Mouse (Mus musculus) liver, embryonic 11.5 days (tissue): ENCODE data around the gene Jak3. TPM values are rescaled to one million over a fixed set of nuclear protein-coding genes. Genes with fewer than 3 reads are reported as not detected.

Experiments used
- ATAC-seq: fragments of 200-750 bp; cut with Nextera tagmentation; replicated peaks from 2 replicates; pipeline ENCODE4 v1.8.0; 2017; ENCODE audit warnings: moderate number of reproducible peaks, mild to moderate bottlenecking, moderate TSS enrichment, moderate library complexity; ENCODE audit not compliant: low FRiP score
- DNase-seq: peaks from one replicate; pipeline ENCODE4 v3.0.0-alpha.2; 2017; ENCODE audit warnings: low spot score
- H3K27ac ChIP-seq: fragments of 300-500 bp; sonication (generic); 2 replicates; pipeline ENCODE4 v1.5.1; 2014; ENCODE audit warnings: mild to moderate bottlenecking, low read depth, low read length, control low read depth
- H3K27me3 ChIP-seq: fragments of 300-500 bp; sonication (generic); replicated peaks from 2 replicates; pipeline ENCODE4 v1.6.1; 2014; ENCODE audit warnings: low read length, mixed read lengths; ENCODE audit not compliant: control insufficient read depth, insufficient read depth
- H3K36me3 ChIP-seq: fragments of 300-500 bp; sonication (generic); 2 replicates; pipeline ENCODE4 v1.6.1; 2014; ENCODE audit warnings: mild to moderate bottlenecking, low read length, moderate library complexity, mixed read lengths; ENCODE audit not compliant: control insufficient read depth, insufficient read depth
- H3K4me1 ChIP-seq: fragments of 300-500 bp; sonication (generic); replicated peaks from 2 replicates; pipeline ENCODE4 v1.6.1; 2014; ENCODE audit warnings: low read length, mixed read lengths; ENCODE audit not compliant: control insufficient read depth, insufficient read depth
- H3K4me2 ChIP-seq: fragments of 300-500 bp; sonication (generic); 2 replicates; pipeline ENCODE4 v1.6.1; 2014; ENCODE audit warnings: mild to moderate bottlenecking, control low read depth, moderate library complexity
- H3K4me3 ChIP-seq: fragments of 300-500 bp; sonication (generic); 2 replicates; pipeline ENCODE4 v1.5.1; 2014; ENCODE audit warnings: low read depth, low read length, control low read depth
- H3K9ac ChIP-seq: fragments of 300-500 bp; sonication (generic); 2 replicates; pipeline ENCODE4 v1.6.1; 2014; ENCODE audit warnings: low read depth, low read length, control low read depth
- H3K9me3 ChIP-seq: fragments of 300-500 bp; sonication (generic); 2 replicates; pipeline ENCODE4 v1.6.1; 2016; ENCODE audit warnings: low read length, inconsistent platforms, mixed read lengths; ENCODE audit not compliant: control insufficient read depth
- WGBS: fragments of 180-500 bp; shearing (Covaris S2); extraction: QIAGEN DNeasy Blood & Tissue Kit; methylation state at CpG from one replicate; pipeline ENCODE4 v1.1.7; 2014; 5-methylcytosine and 5-hydroxymethylcytosine counted together
- polyA plus RNA-seq: library from polyadenylated mRNA; unstranded; fragments of >200 nt; fragmentation: Nextera tagmentation; extraction: Ambion mirVana; gene quantifications from 2 replicates; pipeline ENCODE4 v1.2.1, GENCODE M21; 2014

The Jak3 gene
- polyA plus RNA-seq, 1 experiment from 2014 or later = 10.1 TPM

DNA sequence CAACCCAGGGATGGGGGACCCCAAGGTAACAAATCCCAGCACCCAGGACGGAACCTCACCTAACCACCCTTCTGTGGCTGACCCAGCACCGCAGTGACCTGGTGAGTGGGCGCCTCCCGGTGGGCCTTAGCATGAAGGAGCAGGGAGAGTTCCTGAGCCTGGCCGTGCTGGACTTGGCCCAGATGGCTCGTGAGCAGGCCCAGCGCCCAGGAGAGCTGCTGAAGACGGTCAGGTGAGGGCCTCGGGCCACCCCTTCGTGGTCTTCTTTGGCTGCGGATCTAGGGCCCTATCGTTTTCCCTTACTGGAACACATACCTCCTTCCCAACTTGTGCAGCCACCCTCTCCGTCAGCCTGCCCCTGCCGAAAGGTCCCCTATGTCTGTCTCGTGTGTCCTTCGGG lies 3.0 kb downstream of the Jak3 start:
- no peak for ATAC-seq
- H3K36me3 ChIP-seq = no peaks in the 10 kb centered on the region
- no peak overlapping the region; the same call in 1 of the 2 replicates for H3K4me3 ChIP-seq
- no peaks in the 10 kb centered on the region for H3K9me3 ChIP-seq
- DNase-seq = no peak
- H3K4me1 ChIP-seq = peaks cover 3% of the 10 kb centered on the region
- peaks cover 61% of the 10 kb centered on the region for H3K27me3 ChIP-seq
- no peak overlapping the region for H3K27ac ChIP-seq
- no peak overlapping the region for H3K9ac ChIP-seq
- peak overlapping the region; percentile 44 for H3K4me2 ChIP-seq
- WGBS = 52% methylated on average over 16 of the region's 16 CpGs

DNA sequence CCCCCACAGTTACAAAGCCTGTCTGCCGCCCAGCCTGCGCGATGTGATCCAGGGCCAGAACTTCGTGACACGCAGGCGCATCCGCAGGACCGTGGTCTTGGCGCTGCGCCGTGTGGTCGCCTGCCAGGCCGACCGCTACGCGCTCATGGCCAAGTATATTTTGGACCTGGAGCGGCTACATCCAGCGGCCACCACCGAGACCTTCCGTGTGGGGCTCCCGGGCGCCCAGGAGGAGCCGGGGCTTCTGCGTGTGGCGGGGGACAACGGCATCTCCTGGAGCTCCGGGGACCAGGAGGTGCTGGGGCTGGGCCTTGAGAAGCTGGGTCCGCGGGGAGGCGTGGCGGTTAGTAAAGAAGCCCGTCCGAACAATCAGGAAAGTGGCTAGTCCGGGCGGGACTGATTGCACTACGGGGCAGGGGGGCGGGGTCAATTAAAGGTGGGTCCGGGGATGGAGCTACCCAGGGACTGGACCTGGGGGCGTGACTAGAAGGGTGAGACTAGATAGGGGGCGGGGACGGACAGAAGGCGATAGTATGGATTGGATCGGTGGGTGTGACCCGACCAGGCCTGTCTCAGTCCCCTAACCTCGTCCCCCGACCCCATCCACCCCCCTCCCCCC lies 3.6 kb downstream of the Jak3 start:
- no peak overlapping the region for H3K27ac ChIP-seq

DNA sequence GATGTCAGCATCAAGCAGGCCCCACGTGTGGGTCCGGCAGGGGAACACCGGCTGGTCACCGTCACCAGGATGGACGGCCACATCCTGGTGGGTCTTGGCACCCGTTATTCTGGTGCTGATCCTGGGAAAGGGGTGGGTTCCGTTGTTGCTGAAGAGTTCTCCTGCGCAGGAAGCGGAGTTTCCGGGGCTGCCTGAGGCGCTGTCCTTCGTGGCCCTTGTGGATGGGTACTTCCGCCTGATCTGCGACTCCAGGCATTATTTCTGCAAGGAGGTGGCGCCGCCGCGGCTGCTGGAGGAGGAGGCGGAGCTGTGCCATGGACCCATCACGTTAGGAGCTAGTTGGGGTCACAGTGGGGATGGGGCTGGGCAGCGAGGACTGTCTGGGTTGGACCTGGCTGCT lies 4.4 kb downstream of the Jak3 start:
- DNase-seq (no peak), ATAC-seq (no peak)
- H3K36me3 ChIP-seq = no peaks in the 10 kb centered on the region
- no peak overlapping the region for H3K27ac ChIP-seq
- H3K4me3 ChIP-seq = peak overlapping the region; percentile 0; the same call in 1 of the 2 replicates
- 28% methylated on average over 21 of the region's 21 CpGs for WGBS
- 0 out of 2 replicates have a peak overlapping the region, but pooled peaks have one; percentile 25 for H3K4me2 ChIP-seq
- peaks cover 3% of the 10 kb centered on the region for H3K4me1 ChIP-seq
- H3K9me3 ChIP-seq = no peaks in the 10 kb centered on the region
- peaks cover 75% of the 10 kb centered on the region for H3K27me3 ChIP-seq
- H3K9ac ChIP-seq = no peak overlapping the region

More for the DNA sequence above, 3.6 kb downstream of the Jak3 start:
- no peak for DNase-seq
- Histone ChIP-seq H3K4me2 (peak overlapping the region; percentile 44), H3K36me3 (no peaks in the 10 kb centered on the region), H3K4me1 (peaks cover 3% of the 10 kb centered on the region), H3K9ac (no peak overlapping the region), H3K27me3 (peaks cover 67% of the 10 kb centered on the region), H3K4me3 (peak overlapping the region; percentile 29), H3K9me3 (no peaks in the 10 kb centered on the region)
- ATAC-seq = peak; percentile 29; the same call in 1 of the 2 replicates
- 31% methylated on average over 45 of the region's 46 CpGs for WGBS

DNA sequence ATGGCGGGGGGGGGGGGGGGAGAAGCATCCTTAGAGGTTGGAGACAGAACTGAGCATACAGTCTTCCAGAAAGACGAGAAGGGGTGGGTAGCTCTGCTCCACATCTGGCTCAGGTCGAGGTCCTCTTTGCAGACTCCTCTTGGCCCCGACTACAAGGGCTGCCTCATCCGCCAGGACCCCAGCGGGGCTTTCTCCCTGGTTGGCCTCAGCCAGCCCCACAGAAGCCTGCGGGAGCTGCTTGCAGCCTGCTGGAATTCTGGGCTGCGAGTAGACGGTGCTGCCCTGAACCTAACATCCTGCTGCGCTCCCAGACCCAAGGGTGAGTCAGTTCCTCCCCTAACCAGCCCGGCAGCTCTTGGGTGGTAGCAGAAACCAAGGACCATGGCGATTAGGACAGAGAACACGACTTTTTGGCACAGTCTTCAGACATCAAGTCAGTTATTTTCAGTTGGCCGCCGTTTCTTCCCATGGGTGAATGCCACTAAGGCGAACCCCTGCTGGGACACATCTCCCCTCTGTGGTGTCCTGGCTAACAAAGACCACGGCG lies 5.3 kb downstream of the Jak3 start:
- ATAC-seq (no peak), DNase-seq (no peak)
- no peak overlapping the region for H3K27ac ChIP-seq
- no peak overlapping the region for H3K9ac ChIP-seq
- H3K36me3 ChIP-seq = no peaks in the 10 kb centered on the region
- no peaks in the 10 kb centered on the region for H3K9me3 ChIP-seq
- no peak overlapping the region for H3K4me2 ChIP-seq
- peaks cover 84% of the 10 kb centered on the region for H3K27me3 ChIP-seq
- H3K4me3 ChIP-seq = no peak overlapping the region
- H3K4me1 ChIP-seq = peaks cover 5% of the 10 kb centered on the region
- WGBS = 46% methylated on average over 17 of the region's 18 CpGs

DNA sequence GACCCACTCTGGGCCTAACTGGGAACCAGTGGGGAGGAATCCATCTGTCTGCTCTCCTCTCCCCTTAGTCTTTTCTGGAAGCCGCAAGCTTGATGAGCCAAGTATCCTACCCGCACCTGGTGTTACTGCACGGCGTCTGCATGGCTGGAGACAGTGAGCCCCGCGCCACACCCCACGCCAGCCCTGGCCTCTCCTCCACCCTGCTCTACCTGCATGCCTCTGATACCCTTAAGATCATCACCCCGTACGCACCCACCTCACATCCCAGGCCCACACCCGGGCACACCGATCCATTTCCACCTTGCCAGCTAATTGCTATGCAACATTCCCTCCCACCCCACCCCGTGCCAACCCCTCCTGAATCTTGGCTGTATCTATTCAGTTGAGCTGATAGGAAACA lies 6.7 kb downstream of the Jak3 start:
- Histone ChIP-seq H3K36me3 (no peaks in the 10 kb centered on the region), H3K4me2 (no peak overlapping the region), H3K4me1 (peaks cover 7% of the 10 kb centered on the region), H3K27ac (no peak overlapping the region), H3K27me3 (peaks cover 98% of the 10 kb centered on the region), H3K9me3 (no peaks in the 10 kb centered on the region), H3K4me3 (no peak overlapping the region), H3K9ac (no peak overlapping the region)
- DNase-seq (no peak), ATAC-seq (no peak)
- 78% methylated on average over 12 of the region's 12 CpGs for WGBS

DNA sequence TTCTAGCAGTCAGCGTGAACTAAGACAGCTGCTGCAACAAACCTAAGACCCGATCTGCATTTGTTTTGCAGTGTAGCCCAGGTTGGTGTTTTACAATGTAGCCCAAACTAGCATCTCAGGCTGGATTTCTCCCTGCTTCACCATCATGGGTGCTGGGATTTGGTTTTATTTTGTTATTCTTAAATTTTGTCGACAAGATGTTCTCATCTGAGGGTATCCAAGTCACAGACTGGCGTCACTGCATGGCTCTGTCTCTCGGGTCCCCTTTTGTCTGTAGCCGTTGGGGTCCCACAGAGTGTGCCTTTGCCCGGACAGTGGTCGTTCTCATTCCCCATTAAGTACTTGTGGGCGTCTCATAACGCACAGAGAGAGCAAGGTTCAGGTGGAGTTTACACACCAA lies 8.6 kb downstream of the Jak3 start:
- peaks cover 99% of the 10 kb centered on the region for H3K27me3 ChIP-seq
- WGBS = 56% methylated on average over 10 of the region's 10 CpGs
- DNase-seq = no peak

DNA sequence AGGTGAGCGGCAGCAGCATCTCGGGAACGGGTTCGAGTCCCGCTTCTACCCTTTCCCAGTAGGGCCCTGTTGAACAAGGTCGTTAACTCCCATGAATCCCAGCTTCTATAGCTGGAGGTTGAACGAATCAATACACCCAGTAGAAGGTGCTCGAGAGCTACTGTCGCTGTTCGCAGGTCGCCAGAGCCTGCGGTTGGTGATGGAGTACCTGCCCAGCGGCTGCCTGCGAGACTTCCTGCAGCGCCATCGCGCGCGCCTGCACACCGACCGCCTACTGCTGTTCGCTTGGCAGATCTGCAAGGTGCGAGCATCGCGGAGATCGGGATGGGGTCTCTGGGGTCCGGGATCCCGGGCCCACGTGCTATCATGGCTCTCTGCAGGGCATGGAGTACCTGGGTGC lies 9.5 kb downstream of the Jak3 start:
- Histone ChIP-seq H3K27ac (no peak overlapping the region), H3K36me3 (no peaks in the 10 kb centered on the region), H3K4me1 (peaks cover 7% of the 10 kb centered on the region), H3K9ac (no peak overlapping the region), H3K4me2 (peak overlapping the region; percentile 47), H3K9me3 (no peaks in the 10 kb centered on the region), H3K27me3 (peaks cover 99% of the 10 kb centered on the region), H3K4me3 (peak overlapping the region; percentile 17; the same call in 1 of the 2 replicates)
- ATAC-seq (no peak), DNase-seq (no peak)
- 34% methylated on average over 29 of the region's 29 CpGs for WGBS

More for the DNA sequence above, 8.6 kb downstream of the Jak3 start:
- Histone ChIP-seq H3K4me2 (no peak overlapping the region), H3K4me1 (peaks cover 7% of the 10 kb centered on the region), H3K9ac (no peak overlapping the region), H3K4me3 (no peak overlapping the region), H3K36me3 (no peaks in the 10 kb centered on the region), H3K9me3 (no peaks in the 10 kb centered on the region), H3K27ac (no peak overlapping the region)
- ATAC-seq = no peak

DNA sequence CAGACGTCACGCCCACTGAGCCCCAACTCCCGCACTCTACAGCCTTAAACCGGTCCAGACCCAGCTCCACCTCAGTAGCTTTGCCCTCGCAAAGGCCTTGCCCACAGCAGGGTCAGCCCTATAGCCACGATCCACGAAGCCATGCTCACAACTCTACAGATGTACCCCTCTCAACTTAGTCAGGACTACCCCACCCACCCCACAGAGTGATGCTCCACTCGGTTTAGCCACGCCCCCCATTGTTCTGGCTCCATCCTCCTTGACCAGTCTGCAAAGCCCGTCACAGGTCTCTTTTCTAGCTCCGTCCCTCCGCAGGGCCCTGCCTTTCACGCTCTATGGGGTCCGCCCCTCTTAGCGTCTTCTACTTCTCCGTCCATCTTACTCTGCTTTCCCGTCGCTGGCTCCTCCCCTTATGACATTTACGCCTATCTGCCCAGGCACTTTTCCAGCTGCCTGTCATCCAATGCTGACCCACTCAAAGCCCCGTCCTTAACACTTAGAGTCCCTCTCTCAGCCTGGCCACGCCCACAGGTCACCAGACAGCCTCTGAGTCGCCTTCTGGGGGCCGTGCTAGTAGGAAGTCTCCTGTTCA lies 10.1 kb downstream of the Jak3 start:
- Histone ChIP-seq H3K9ac (no peak overlapping the region), H3K4me2 (peak overlapping the region; percentile 47), H3K27ac (no peak overlapping the region), H3K4me1 (peaks cover 7% of the 10 kb centered on the region), H3K36me3 (no peaks in the 10 kb centered on the region), H3K27me3 (peaks cover 100% of the 10 kb centered on the region), H3K9me3 (no peaks in the 10 kb centered on the region), H3K4me3 (no peak overlapping the region; the same call in 1 of the 2 replicates)
- peak; percentile 51 for ATAC-seq
- WGBS = 17% methylated on average over 23 of the region's 23 CpGs
- no peak for DNase-seq
